Mouse (Mus musculus) lung, postnatal 0 days (tissue): ENCODE measurements around the gene Aimp2. TPM values are rescaled to one million over a fixed set of nuclear protein-coding genes. Genes with fewer than 3 reads are reported as not detected.

ENCODE experiments used
- ATAC-seq: fragments of 200-750 bp; cut with Nextera tagmentation; 2 replicates; pipeline ENCODE4 v1.8.0; 2017; ENCODE audit warnings: moderate library complexity
- DNase-seq: peaks from one replicate; pipeline ENCODE4 v3.0.0-alpha.2; 2016; ENCODE audit warnings: low spot score
- H3K27ac ChIP-seq: fragments of 300-500 bp; sonication (generic); 2 replicates; pipeline ENCODE4 v1.5.1; 2014; ENCODE audit warnings: antibody characterized with exemption, mild to moderate bottlenecking, low read length, mixed read lengths
- H3K27me3 ChIP-seq: fragments of 300-500 bp; sonication (generic); replicated peaks from 2 replicates; pipeline ENCODE4 v1.6.1; 2014; ENCODE audit warnings: low read length, mixed read lengths; ENCODE audit not compliant: insufficient read depth
- H3K36me3 ChIP-seq: fragments of 300-500 bp; sonication (generic); 2 replicates; pipeline ENCODE4 v1.6.1; 2014; ENCODE audit warnings: low read length, mixed read lengths; ENCODE audit not compliant: insufficient read depth
- H3K4me1 ChIP-seq: fragments of 300-500 bp; sonication (generic); 2 replicates; pipeline ENCODE4 v1.6.1; 2014; ENCODE audit warnings: antibody characterized with exemption, low read depth, low read length, mixed read lengths; ENCODE audit not compliant: insufficient read depth
- H3K4me2 ChIP-seq: fragments of 300-500 bp; sonication (generic); replicated peaks from 2 replicates; pipeline ENCODE4 v1.6.1; 2014; ENCODE audit warnings: low read depth, mild to moderate bottlenecking, low read length, moderate library complexity, mixed read lengths
- H3K4me3 ChIP-seq: fragments of 300-500 bp; sonication (generic); 2 replicates; pipeline ENCODE4 v1.5.1; 2014; ENCODE audit warnings: low read depth, low read length
- H3K9ac ChIP-seq: fragments of 300-500 bp; sonication (generic); replicated peaks from 2 replicates; pipeline ENCODE4 v1.6.1; 2014; ENCODE audit warnings: low read depth, mild to moderate bottlenecking
- H3K9me3 ChIP-seq: fragments of 300-500 bp; sonication (generic); 2 replicates; pipeline ENCODE4 v1.6.1; 2016; ENCODE audit warnings: low read length, mixed read lengths
- CTCF ChIP-seq: IDR thresholded peaks from 2 replicates; pipeline ENCODE4 v1.5.1; 2016; ENCODE audit warnings: antibody characterized with exemption, mild to moderate bottlenecking
- EP300 ChIP-seq: IDR thresholded peaks from 2 replicates; pipeline ENCODE4 v1.6.1; 2016; ENCODE audit warnings: antibody characterized with exemption, mild to moderate bottlenecking, control low read depth
- WGBS: fragments of 180-500 bp; shearing (Covaris S2); extraction: QIAGEN DNeasy Blood & Tissue Kit; methylation state at CpG from one replicate; pipeline ENCODE4 v1.1.7; 2014; 5-methylcytosine and 5-hydroxymethylcytosine counted together
- polyA plus RNA-seq: library from polyadenylated mRNA; unstranded; fragments of >200 nt; fragmentation: Nextera tagmentation; extraction: Ambion mirVana; gene quantifications from 2 replicates; pipeline ENCODE4 v1.2.1, GENCODE M21; 2015

Gene Aimp2
- polyA plus RNA-seq, 1 experiment from 2014 or later: 37.0 TPM

DNA sequence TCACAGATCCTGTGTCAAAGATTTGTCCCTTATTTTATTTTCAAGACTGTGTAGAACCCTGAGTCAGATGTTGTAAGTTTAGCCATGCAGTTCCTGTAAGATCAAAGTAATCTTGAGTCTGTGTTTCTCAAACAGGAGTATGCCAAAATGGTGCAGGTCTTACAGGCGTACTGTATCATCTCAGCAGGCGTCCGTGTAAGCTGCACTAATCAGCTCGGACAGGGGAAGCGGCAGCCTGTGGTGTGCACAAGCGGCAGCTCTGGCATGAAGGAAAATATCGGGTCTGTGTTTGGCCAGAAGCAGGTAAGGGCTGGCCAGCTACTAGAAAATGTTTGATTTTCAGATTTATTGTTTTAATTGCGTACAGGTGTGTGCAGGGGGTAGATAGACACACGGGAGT is 6.6 kb upstream of the Aimp2 start:
- Histone ChIP-seq H3K4me3 (no peak overlapping the region), H3K4me2 (no peak overlapping the region), H3K27ac (no peak overlapping the region), H3K9me3 (no peaks in the 10 kb centered on the region), H3K4me1 (no peaks in the 10 kb centered on the region), H3K9ac (no peak overlapping the region), H3K27me3 (no peaks in the 10 kb centered on the region), H3K36me3 (no peaks in the 10 kb centered on the region; the same call in 1 of the 2 replicates)
- DNase-seq (no peak), ATAC-seq (no peak)
- WGBS: 94% methylated on average over 9 of the region's 9 CpGs
- TF ChIP-seq CTCF: no peak
- TF ChIP-seq EP300: no peak

GRCm38 (mm10) chr5:143908926-143909325 is 721 bp downstream of the Aimp2 start:
- H3K36me3 ChIP-seq: 0 out of 2 replicates have a peak, but pooled peaks cover under 1% of the 10 kb centered on the region
- H3K9ac ChIP-seq: peak overlapping the region; percentile 64
- no peak for TF ChIP-seq EP300
- no peak for TF ChIP-seq CTCF
- 3% methylated on average over 9 of the region's 9 CpGs for WGBS
- H3K9me3 ChIP-seq: no peaks in the 10 kb centered on the region
- no peak for ATAC-seq
- peaks cover 11% of the 10 kb centered on the region; the same call in 1 of the 2 replicates for H3K4me1 ChIP-seq
- H3K4me3 ChIP-seq: peak overlapping the region; percentile 69
- peak overlapping the region; percentile 91 for H3K27ac ChIP-seq
- DNase-seq: peak; percentile 22
- H3K4me2 ChIP-seq: peak overlapping the region; percentile 82
- H3K27me3 ChIP-seq: no peaks in the 10 kb centered on the region

DNA sequence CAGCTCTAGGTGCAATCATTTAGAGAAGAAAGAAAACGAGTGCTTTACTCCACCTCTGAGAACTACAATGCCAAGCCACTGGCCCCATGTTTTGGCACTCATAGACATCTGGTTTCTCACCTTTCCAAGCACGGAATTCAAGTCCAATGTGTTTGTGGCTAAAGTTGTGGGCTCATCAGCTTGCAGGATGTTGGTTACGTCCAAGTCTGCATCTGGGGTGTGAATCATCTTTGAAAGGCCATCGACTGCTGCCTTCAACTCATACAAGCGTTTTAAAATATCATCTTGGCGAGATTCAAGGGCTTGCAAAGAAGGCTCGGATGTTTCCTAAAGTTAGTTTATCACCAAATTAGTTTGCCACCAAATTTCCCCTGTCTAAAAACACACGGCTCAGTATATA is 3.2 kb downstream of the Aimp2 start:
- Histone ChIP-seq H3K27ac (no peak overlapping the region), H3K4me3 (no peak overlapping the region), H3K36me3 (peaks cover 22% of the 10 kb centered on the region; the same call in 1 of the 2 replicates), H3K9me3 (no peaks in the 10 kb centered on the region), H3K4me2 (no peak overlapping the region), H3K4me1 (peaks cover 11% of the 10 kb centered on the region; the same call in 1 of the 2 replicates), H3K9ac (no peak overlapping the region), H3K27me3 (no peaks in the 10 kb centered on the region)
- DNase-seq (no peak), ATAC-seq (no peak)
- WGBS: 78% methylated on average over 8 of the region's 8 CpGs
- TF ChIP-seq EP300: no peak
- no peak for TF ChIP-seq CTCF

- 0 out of 2 replicates have a peak, but pooled peaks cover 3% of the 10 kb centered on the region for H3K4me1 ChIP-seq
- 83% methylated on average over 4 of the region's 4 CpGs for WGBS
- ATAC-seq (no peak), DNase-seq (no peak)
- TF ChIP-seq CTCF: no peak
- TF ChIP-seq EP300: no peak
- no peak overlapping the region for H3K4me2 ChIP-seq
- H3K4me3 ChIP-seq: no peak overlapping the region
- no peak overlapping the region for H3K27ac ChIP-seq
- H3K36me3 ChIP-seq: peaks cover 35% of the 10 kb centered on the region
- no peaks in the 10 kb centered on the region for H3K27me3 ChIP-seq
- no peaks in the 10 kb centered on the region for H3K9me3 ChIP-seq
- H3K9ac ChIP-seq: no peak overlapping the region
Observed at GRCm38 (mm10) chr5:143903813-143904212, 5.8 kb downstream of the Aimp2 start.

GRCm38 (mm10) chr5:143902111-143902510 is 7.5 kb downstream of the Aimp2 start:
- Histone ChIP-seq H3K4me3 (no peak overlapping the region), H3K4me1 (no peaks in the 10 kb centered on the region), H3K36me3 (peaks cover 42% of the 10 kb centered on the region), H3K27me3 (no peaks in the 10 kb centered on the region), H3K27ac (no peak overlapping the region), H3K4me2 (no peak overlapping the region), H3K9me3 (no peaks in the 10 kb centered on the region), H3K9ac (no peak overlapping the region)
- TF ChIP-seq EP300: no peak
- TF ChIP-seq CTCF: no peak
- DNase-seq (no peak), ATAC-seq (no peak)
- WGBS: 79% methylated on average over 3 of the region's 3 CpGs

- H3K4me1 ChIP-seq: no peaks in the 10 kb centered on the region
- TF ChIP-seq CTCF (no peak), EP300 (no peak)
- 83% methylated on average over 14 of the region's 14 CpGs for WGBS
- no peak within 1 kb of the TSS for H3K4me2 ChIP-seq
- H3K9ac ChIP-seq: no peak within 1 kb of the TSS
- H3K4me3 ChIP-seq: no peak within 1 kb of the TSS
- ATAC-seq: no peak
- H3K27me3 ChIP-seq: no peaks in the 10 kb centered on the region
- H3K36me3 ChIP-seq: peaks cover 38% of the 10 kb centered on the region
- H3K9me3 ChIP-seq: no peaks in the 10 kb centered on the region
- H3K27ac ChIP-seq: no peak within 1 kb of the TSS
- no peak for DNase-seq
Observed at GRCm38 (mm10) chr5:143897635-143898330, 11.9 kb downstream of the Aimp2 start, which contains the start of gene Ankrd61. Ankrd61 (minus strand) TSS chr5:143897685.
